ENCODE assay signal across 10 mouse cellular contexts in genomic region chr15:99098493-99098861, GRCm38 (mm10). TPM values are rescaled to one million over a fixed set of nuclear protein-coding genes. Genes with fewer than 3 reads are reported as not detected.
DNase-seq lines count a peak whose midpoint lies in the region; ATAC-seq and TF ChIP-seq lines count a peak whose summit lies in the region.
"Had no signal": no experiment of that assay in that cellular context is flagged by ENCODE, and none has a peak within 500 bp of the region (broad histone marks: within the 10 kb centered on the region; RNA-seq: fewer than 3 reads in every experiment).

No protein-coding gene starts in this region.

- H3K27ac ChIP-seq in heart, embryonic 12.5 days (ENCODE audit: poor library complexity, severe bottlenecking): no peak overlapping the region
- peak overlapping the region; percentile 51; the same call in 1 of the 2 replicates for H3K27ac ChIP-seq in embryonic facial prominence, embryonic 10.5 days (replicated peaks)
- no peak overlapping the region for H3K27ac ChIP-seq in intestine, embryonic 14.5 days (ENCODE audit: low read depth)

- H3K79me2 ChIP-seq in myocyte (ENCODE audit: control insufficient read depth, insufficient read depth): no peaks in the 10 kb centered on the region

- H3K9ac ChIP-seq in heart, embryonic 12.5 days: peak overlapping the region; percentile 61
- no peak overlapping the region for H3K9ac ChIP-seq in intestine, embryonic 14.5 days (ENCODE audit: low read length)

- H3K4me1 ChIP-seq in heart, embryonic 12.5 days (replicated peaks): peaks cover 46% of the 10 kb centered on the region
- H3K4me1 ChIP-seq in embryonic facial prominence, embryonic 10.5 days: peaks cover 58% of the 10 kb centered on the region
- H3K4me1 ChIP-seq in intestine, embryonic 14.5 days (replicated peaks; ENCODE audit: control insufficient read depth, insufficient read depth, low read length): peaks cover 22% of the 10 kb centered on the region

- TF ChIP-seq POLR2A in myocyte (IDR thresholded peaks at IDR 0.05; ENCODE audit: insufficient read length, low read depth): no peak

- H3K36me3 ChIP-seq in heart, embryonic 12.5 days: no peaks in the 10 kb centered on the region
- no peaks in the 10 kb centered on the region for H3K36me3 ChIP-seq in embryonic facial prominence, embryonic 10.5 days (replicated peaks)
- no peaks in the 10 kb centered on the region for H3K36me3 ChIP-seq in intestine, embryonic 14.5 days (ENCODE audit: control insufficient read depth, insufficient read depth, low read length)
- H3K36me3 ChIP-seq in myocyte (ENCODE audit: control insufficient read depth, insufficient read depth): no peaks in the 10 kb centered on the region

- H3K27me3 ChIP-seq in heart, embryonic 12.5 days (replicated peaks): peaks cover 60% of the 10 kb centered on the region
- peaks cover 75% of the 10 kb centered on the region for H3K27me3 ChIP-seq in embryonic facial prominence, embryonic 10.5 days (replicated peaks; ENCODE audit: low read depth, poor library complexity, severe bottlenecking)
- H3K27me3 ChIP-seq in intestine, embryonic 14.5 days (replicated peaks; ENCODE audit: control insufficient read depth, insufficient read depth, low read length): peaks cover 63% of the 10 kb centered on the region
- peaks cover 43% of the 10 kb centered on the region for H3K27me3 ChIP-seq in myocyte (ENCODE audit: control insufficient read depth, insufficient read depth, insufficient read length)

- no peak for DNase-seq in heart, adult 8-10 months (ENCODE audit: low spot score)
- DNase-seq in embryonic facial prominence, embryonic 10.5 days (ENCODE audit: low spot score): peak; percentile 54
- peak; percentile 78 for DNase-seq in intestine, embryonic 14.5 days (ENCODE audit: low spot score)
- no peak for DNase-seq in right cerebral cortex, postnatal 14 days
- no peak for DNase-seq in urinary bladder, postnatal 36 days (ENCODE audit: low spot score in 2 of 2)
- no peak for DNase-seq in spleen, postnatal 10 days (ENCODE audit: low spot score in 2 of 2)

- 3% methylated on average over 9 of the region's 9 CpGs for WGBS in heart, embryonic 12.5 days
- WGBS in embryonic facial prominence, embryonic 10.5 days: 1% methylated on average over 9 of the region's 9 CpGs
- under 1% methylated on average over 9 of the region's 9 CpGs for WGBS in intestine, embryonic 14.5 days

- H3K4me2 ChIP-seq in heart, embryonic 12.5 days: peak overlapping the region; percentile 73
- peak overlapping the region; percentile 60 for H3K4me2 ChIP-seq in intestine, embryonic 14.5 days (ENCODE audit: low read length)
- H3K4me2 ChIP-seq in myocyte (ENCODE audit: low read depth): peak overlapping the region; percentile 98

- no peak overlapping the region for H3ac ChIP-seq in myocyte (ENCODE audit: control insufficient read depth, insufficient read length)

- H3K9me3 ChIP-seq in heart, embryonic 12.5 days (replicated peaks): no peaks in the 10 kb centered on the region
- no peaks in the 10 kb centered on the region for H3K9me3 ChIP-seq in embryonic facial prominence, embryonic 10.5 days
- H3K9me3 ChIP-seq in intestine, embryonic 14.5 days (ENCODE audit: control insufficient read depth, low read length): no peaks in the 10 kb centered on the region

- H3K4me3 ChIP-seq in heart, embryonic 12.5 days: peak overlapping the region; percentile 48
- peak overlapping the region; percentile 57 for H3K4me3 ChIP-seq in embryonic facial prominence, embryonic 10.5 days
- H3K4me3 ChIP-seq in intestine, embryonic 14.5 days (ENCODE audit: low read depth, low read length): peak overlapping the region; percentile 25
- H3K4me3 ChIP-seq in myocyte: peak overlapping the region; percentile 1

- ATAC-seq in heart, embryonic 12.5 days (ENCODE audit: insufficient number of reproducible peaks, low FRiP score): no peak
- ATAC-seq in intestine, embryonic 14.5 days (replicated peaks; ENCODE audit: low FRiP score, low TSS enrichment, low read depth): peak; percentile 17; the same call in 1 of the 2 replicates

TF ChIP-seq in myocyte, 11 proteins besides CTCF, POLR2A, EP300 and RAD21:
- no peak for TF ChIP-seq MYOG (IDR thresholded peaks at IDR 0.05; ENCODE audit: control insufficient read depth in 1 of 3, insufficient read depth in 1 of 3, insufficient read length in 2 of 3, low read depth in 2 of 3)
- TF ChIP-seq E2F4 (IDR thresholded peaks at IDR 0.05; ENCODE audit: insufficient read depth): no peak
- TF ChIP-seq POLR2AphosphoS2 (IDR thresholded peaks at IDR 0.05; ENCODE audit: insufficient read length, low read depth): no peak
- no peak for TF ChIP-seq MAX (IDR thresholded peaks at IDR 0.05; ENCODE audit: low read depth)

RNA-seq across cellular contexts. Expression of gene Dnajc22, which starts 5.5 kb away (rescaled TPM):
- 1.2 TPM in 2 replicates for polyA plus RNA-seq in heart, embryonic 12.5 days (2016; fragmentation: Nextera tagmentation; extraction: Ambion mirVana)
- total RNA-seq in heart, adult 8-10 months (2022): 1 to 10 TPM in 1 of 4 experiments, under 1 TPM in 3; 0.38 to 1.2 (median 0.91) TPM
- 1.1 and 1.6 TPM in 2 replicates for polyA plus RNA-seq in embryonic facial prominence, embryonic 10.5 days (2016; fragmentation: Nextera tagmentation; extraction: Ambion mirVana)
- polyA plus RNA-seq in intestine, embryonic 14.5 days (2014; fragmentation: Nextera tagmentation; extraction: Ambion mirVana): 16.3 and 20.2 TPM in 2 replicates
- 0.78 TPM for polyA plus RNA-seq in myocyte (2012; fragmentation: generic; extraction: Trizol)
- total RNA-seq: common myeloid progenitor, adult 5-6 weeks had no signal

RNA-seq across cellular contexts. Expression of gene C1ql4, which starts 10.9 kb away (rescaled TPM):
- 0.34 and 0.46 TPM in 2 replicates for polyA plus RNA-seq in heart, embryonic 12.5 days (2016; fragmentation: Nextera tagmentation; extraction: Ambion mirVana)
- not detected for total RNA-seq in heart, adult 8-10 months (2022)
- 0.36 and 0.52 TPM in 2 replicates for polyA plus RNA-seq in embryonic facial prominence, embryonic 10.5 days (2016; fragmentation: Nextera tagmentation; extraction: Ambion mirVana)
- 0.16 TPM in 1 of 2 replicates, not detected in the other for polyA plus RNA-seq in intestine, embryonic 14.5 days (2014; fragmentation: Nextera tagmentation; extraction: Ambion mirVana)
- polyA plus RNA-seq in myocyte (2012; fragmentation: generic; extraction: Trizol): 0.10 TPM
- total RNA-seq: common myeloid progenitor, adult 5-6 weeks; layer of hippocampus, postnatal 25 days had no signal

RNA-seq across cellular contexts. Expression of gene Troap, which starts 24.1 kb away (rescaled TPM):
- 27.2 and 28.0 TPM in 2 replicates for polyA plus RNA-seq in heart, embryonic 12.5 days (2016; fragmentation: Nextera tagmentation; extraction: Ambion mirVana)
- total RNA-seq in heart, adult 8-10 months (2022): under 1 TPM in 2 of 4 experiments, not detected in 2; 0.22 to 0.35 TPM
- polyA plus RNA-seq in embryonic facial prominence, embryonic 10.5 days (2016; fragmentation: Nextera tagmentation; extraction: Ambion mirVana): 49.8 and 53.1 TPM in 2 replicates
- polyA plus RNA-seq in intestine, embryonic 14.5 days (2014; fragmentation: Nextera tagmentation; extraction: Ambion mirVana): 25.4 and 27.7 TPM in 2 replicates
- 18.6 TPM for polyA plus RNA-seq in myocyte (2012; fragmentation: generic; extraction: Trizol)

RNA-seq across cellular contexts. Expression of gene Spats2, which starts 27.2 kb away (rescaled TPM):
- 57.2 and 58.5 TPM in 2 replicates for polyA plus RNA-seq in heart, embryonic 12.5 days (2016; fragmentation: Nextera tagmentation; extraction: Ambion mirVana)
- 1 to 10 TPM; 4.3 to 7.9 (median 7.2) TPM for total RNA-seq in heart, adult 8-10 months (2022)
- polyA plus RNA-seq in embryonic facial prominence, embryonic 10.5 days (2016; fragmentation: Nextera tagmentation; extraction: Ambion mirVana): 60.1 and 62.1 TPM in 2 replicates
- polyA plus RNA-seq in intestine, embryonic 14.5 days (2014; fragmentation: Nextera tagmentation; extraction: Ambion mirVana): 38.4 and 41.4 TPM in 2 replicates
- polyA plus RNA-seq in myocyte (2012; fragmentation: generic; extraction: Trizol): 39.1 TPM

RNA-seq across cellular contexts. Expression of gene Prph, which starts 43.5 kb away (rescaled TPM):
- polyA plus RNA-seq in heart, embryonic 12.5 days (2016; fragmentation: Nextera tagmentation; extraction: Ambion mirVana): 0.22 and 0.50 TPM in 2 replicates
- total RNA-seq in heart, adult 8-10 months (2022): 1 to 10 TPM in 1 of 4 experiments, under 1 TPM in 3; 0.16 to 1.4 (median 0.47) TPM
- 3.7 and 6.3 TPM in 2 replicates for polyA plus RNA-seq in embryonic facial prominence, embryonic 10.5 days (2016; fragmentation: Nextera tagmentation; extraction: Ambion mirVana)
- polyA plus RNA-seq in intestine, embryonic 14.5 days (2014; fragmentation: Nextera tagmentation; extraction: Ambion mirVana): 54.4 and 56.3 TPM in 2 replicates
- 0.98 TPM for polyA plus RNA-seq in myocyte (2012; fragmentation: generic; extraction: Trizol)
- total RNA-seq: common myeloid progenitor, adult 5-6 weeks had no signal

Comparison
In these comparisons a context has a peak if more than half of its experiments do, and no peak if none do; other contexts are left out.
1. H3K4me3 ChIP-seq: peak in every context shown above with its lines; median percentile 57 in embryonic facial prominence, embryonic 10.5 days; 48 in heart, embryonic 12.5 days; 25 in intestine, embryonic 14.5 days; 1 in myocyte.
2. DNase-seq: peak in embryonic facial prominence, embryonic 10.5 days (single experiment) and intestine, embryonic 14.5 days (single experiment); none in heart, adult 8-10 months (single experiment), right cerebral cortex, postnatal 14 days (single experiment), urinary bladder, postnatal 36 days (0 of 2) and spleen, postnatal 10 days (0 of 2).
3. Peak in every context shown above with its lines, with median percentiles within 50 percentile points of each other: H3K4me2 ChIP-seq.